Mouse (Mus musculus): ENCODE results near the gene Mettl22. TPM values are rescaled to one million over a fixed set of nuclear protein-coding genes. Genes with fewer than 3 reads are reported as not detected.
A peak's percentile ranks its signal among the peaks of the same experiment; 100 is the strongest.

The Mettl22 gene
- polyA plus RNA-seq, 1 experiment = 28.3 TPM

GRCm38 (mm10) chr16:8496967-8497366 lies 26.4 kb downstream of the Mettl22 start:
- no peak overlapping the region for H3K4me3 ChIP-seq (ENCODE audit: control insufficient read depth, insufficient read depth, low read length)
- no peaks in the 10 kb centered on the region for H3K4me1 ChIP-seq (replicated peaks; ENCODE audit: control insufficient read depth, insufficient read depth, low read length)
- no peaks in the 10 kb centered on the region for H3K36me3 ChIP-seq (ENCODE audit: control insufficient read depth, insufficient read depth, low read length)
- TF ChIP-seq CTCF (IDR thresholded peaks at IDR 0.05; ENCODE audit: borderline replicate concordance, control insufficient read depth, extremely low read depth, insufficient read depth, low read length, poor library complexity) (no peak), POLR2A (IDR thresholded peaks at IDR 0.05; ENCODE audit: control insufficient read depth, extremely low read depth, insufficient read depth, low read length, poor library complexity) (no peak)
- H3K27ac ChIP-seq (ENCODE audit: control insufficient read depth, insufficient read depth, low read length) = no peak overlapping the region
- WGBS = 77% methylated on average over 2 of the region's 2 CpGs
- H3K27me3 ChIP-seq (ENCODE audit: control insufficient read depth, insufficient read depth, low read length) = no peaks in the 10 kb centered on the region
- no peak for DNase-seq

- no peaks in the 10 kb centered on the region for H3K36me3 ChIP-seq (ENCODE audit: control insufficient read depth, insufficient read depth, low read length)
- TF ChIP-seq POLR2A (IDR thresholded peaks at IDR 0.05; ENCODE audit: control insufficient read depth, extremely low read depth, insufficient read depth, low read length, poor library complexity) (no peak), CTCF (IDR thresholded peaks at IDR 0.05; ENCODE audit: borderline replicate concordance, control insufficient read depth, extremely low read depth, insufficient read depth, low read length, poor library complexity) (no peak)
- H3K4me3 ChIP-seq (ENCODE audit: control insufficient read depth, insufficient read depth, low read length) = no peak overlapping the region
- DNase-seq = no peak
- 44% methylated on average over 2 of the region's 2 CpGs for WGBS
- H3K4me1 ChIP-seq (replicated peaks; ENCODE audit: control insufficient read depth, insufficient read depth, low read length) = no peaks in the 10 kb centered on the region
- H3K27ac ChIP-seq (ENCODE audit: control insufficient read depth, insufficient read depth, low read length) = no peak overlapping the region
- H3K27me3 ChIP-seq (ENCODE audit: control insufficient read depth, insufficient read depth, low read length) = no peaks in the 10 kb centered on the region
Observed at GRCm38 (mm10) chr16:8504271-8504670, 33.7 kb downstream of the Mettl22 start.

- no peaks in the 10 kb centered on the region; the same call in 1 of the 2 replicates for H3K27me3 ChIP-seq (ENCODE audit: control insufficient read depth, insufficient read depth, low read length)
- no peaks in the 10 kb centered on the region for H3K36me3 ChIP-seq (ENCODE audit: control insufficient read depth, insufficient read depth, low read length)
- H3K4me1 ChIP-seq (replicated peaks; ENCODE audit: control insufficient read depth, insufficient read depth, low read length) = no peaks in the 10 kb centered on the region; the same call in 1 of the 2 replicates
- DNase-seq = no peak
- H3K4me3 ChIP-seq (ENCODE audit: control insufficient read depth, insufficient read depth, low read length) = no peak overlapping the region
- no peak overlapping the region for H3K27ac ChIP-seq (ENCODE audit: control insufficient read depth, insufficient read depth, low read length)
- 83% methylated on average over 5 of the region's 5 CpGs for WGBS
- TF ChIP-seq CTCF (IDR thresholded peaks at IDR 0.05; ENCODE audit: borderline replicate concordance, control insufficient read depth, extremely low read depth, insufficient read depth, low read length, poor library complexity) (no peak), POLR2A (IDR thresholded peaks at IDR 0.05; ENCODE audit: control insufficient read depth, extremely low read depth, insufficient read depth, low read length, poor library complexity) (no peak)
Observed at GRCm38 (mm10) chr16:8509894-8510293, 39.3 kb downstream of the Mettl22 start.

- Histone ChIP-seq H3K27ac (ENCODE audit: control insufficient read depth, insufficient read depth, low read length) (no peak overlapping the region), H3K27me3 (ENCODE audit: control insufficient read depth, insufficient read depth, low read length) (no peaks in the 10 kb centered on the region; the same call in 1 of the 2 replicates), H3K36me3 (ENCODE audit: control insufficient read depth, insufficient read depth, low read length) (no peaks in the 10 kb centered on the region), H3K4me1 (replicated peaks; ENCODE audit: control insufficient read depth, insufficient read depth, low read length) (no peaks in the 10 kb centered on the region; the same call in 1 of the 2 replicates), H3K4me3 (ENCODE audit: control insufficient read depth, insufficient read depth, low read length) (no peak overlapping the region)
- no peak for DNase-seq
- no peak for TF ChIP-seq POLR2A (IDR thresholded peaks at IDR 0.05; ENCODE audit: control insufficient read depth, extremely low read depth, insufficient read depth, low read length, poor library complexity)
- no peak for TF ChIP-seq CTCF (IDR thresholded peaks at IDR 0.05; ENCODE audit: borderline replicate concordance, control insufficient read depth, extremely low read depth, insufficient read depth, low read length, poor library complexity)
- 13% methylated on average over 5 of the region's 5 CpGs for WGBS
Observed at GRCm38 (mm10) chr16:8512830-8513229, 42.2 kb downstream of the Mettl22 start.

- H3K4me1 ChIP-seq (replicated peaks; ENCODE audit: control insufficient read depth, insufficient read depth, low read length) = no peaks in the 10 kb centered on the region; the same call in 1 of the 2 replicates
- no peak for TF ChIP-seq POLR2A (IDR thresholded peaks at IDR 0.05; ENCODE audit: control insufficient read depth, extremely low read depth, insufficient read depth, low read length, poor library complexity)
- TF ChIP-seq CTCF (IDR thresholded peaks at IDR 0.05; ENCODE audit: borderline replicate concordance, control insufficient read depth, extremely low read depth, insufficient read depth, low read length, poor library complexity) = no peak
- peak within 1 kb of the TSS; percentile 39 for H3K4me3 ChIP-seq (ENCODE audit: control insufficient read depth, insufficient read depth, low read length)
- 4% methylated on average over 46 of the region's 46 CpGs for WGBS
- no peaks in the 10 kb centered on the region for H3K36me3 ChIP-seq (ENCODE audit: control insufficient read depth, insufficient read depth, low read length)
- peak; percentile 75 for DNase-seq
- H3K27ac ChIP-seq (ENCODE audit: control insufficient read depth, insufficient read depth, low read length) = no peak within 1 kb of the TSS
- H3K27me3 ChIP-seq (ENCODE audit: control insufficient read depth, insufficient read depth, low read length) = no peaks in the 10 kb centered on the region; the same call in 1 of the 2 replicates
Observed at GRCm38 (mm10) chr16:8513236-8513906, 42.8 kb downstream of the Mettl22 start, which contains the start of gene Abat. Abat (plus strand) TSS chr16:8513429.

- Histone ChIP-seq H3K36me3 (ENCODE audit: control insufficient read depth, insufficient read depth, low read length) (no peaks in the 10 kb centered on the region), H3K27ac (ENCODE audit: control insufficient read depth, insufficient read depth, low read length) (no peak overlapping the region), H3K4me3 (ENCODE audit: control insufficient read depth, insufficient read depth, low read length) (no peak overlapping the region), H3K4me1 (replicated peaks; ENCODE audit: control insufficient read depth, insufficient read depth, low read length) (no peaks in the 10 kb centered on the region; the same call in 1 of the 2 replicates), H3K27me3 (ENCODE audit: control insufficient read depth, insufficient read depth, low read length) (no peaks in the 10 kb centered on the region; the same call in 1 of the 2 replicates)
- TF ChIP-seq CTCF (IDR thresholded peaks at IDR 0.05; ENCODE audit: borderline replicate concordance, control insufficient read depth, extremely low read depth, insufficient read depth, low read length, poor library complexity) (no peak), POLR2A (IDR thresholded peaks at IDR 0.05; ENCODE audit: control insufficient read depth, extremely low read depth, insufficient read depth, low read length, poor library complexity) (no peak)
- 70% methylated on average over 4 of the region's 4 CpGs for WGBS
- no peak for DNase-seq
Observed at GRCm38 (mm10) chr16:8514180-8514579, 43.6 kb downstream of the Mettl22 start.
